Mouse (Mus musculus): Measurements from ENCODE around the gene Fars2.

Fars2 gene

GRCm38 (mm10) chr13:36530852-36531251, 413.6 kb downstream of the Fars2 start:
- no peak for DNase-seq

- no peak for DNase-seq
Measured at GRCm38 (mm10) chr13:36531893-36532292, 414.7 kb downstream of the Fars2 start.

DNA sequence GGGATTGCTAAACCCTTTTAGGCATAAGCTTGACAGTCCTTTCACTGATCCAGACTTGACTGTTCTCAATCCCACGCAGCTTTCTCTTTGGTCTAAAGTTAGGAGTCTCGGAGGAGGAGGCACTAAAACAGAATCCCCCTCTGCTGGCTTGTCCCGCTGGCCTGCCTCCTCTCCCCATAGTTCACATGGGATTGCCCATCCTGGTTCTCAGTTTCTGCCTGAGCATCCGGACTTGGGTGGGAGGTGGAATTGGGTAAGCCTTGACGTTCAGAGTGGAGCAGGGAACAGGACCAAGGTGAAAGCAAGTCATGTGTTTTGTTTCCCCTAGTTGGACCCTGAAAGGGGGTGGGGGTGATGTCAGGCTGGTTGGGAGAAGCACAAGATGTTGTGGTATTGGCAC, 415.9 kb downstream of the Fars2 start:
- DNase-seq = no peak

GRCm38 (mm10) chr13:36533518-36533917, 416.3 kb downstream of the Fars2 start:
- no peak for DNase-seq

DNA sequence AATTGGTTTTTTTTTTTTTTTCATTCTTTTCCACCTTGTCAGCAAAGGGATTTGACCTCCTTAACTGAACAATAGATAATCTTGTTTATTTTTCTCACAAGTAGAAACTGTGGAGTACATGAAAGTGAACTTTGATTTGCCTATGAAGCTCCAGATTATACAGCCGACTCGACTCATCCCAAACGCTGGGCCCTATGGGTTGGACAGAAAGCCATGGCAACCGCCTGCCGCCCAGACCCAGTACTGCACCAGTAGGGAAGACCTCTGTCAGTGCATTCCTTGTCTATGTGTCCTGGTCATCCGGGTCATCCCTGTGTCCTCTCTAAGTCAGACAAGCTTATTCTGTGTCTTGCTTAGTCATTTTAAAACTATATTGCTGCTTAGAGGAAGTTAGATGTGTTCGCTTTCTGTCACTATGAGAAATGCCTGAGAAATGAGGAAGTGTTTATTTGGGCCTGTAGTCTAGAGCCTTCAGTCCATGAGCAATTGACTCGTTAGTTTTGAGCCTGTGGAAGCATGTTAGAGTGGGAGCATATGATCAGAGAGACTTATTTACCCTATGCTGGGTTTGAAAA, 416.8 kb downstream of the Fars2 start:
- peak; percentile 57 to 65 for DNase-seq

DNA sequence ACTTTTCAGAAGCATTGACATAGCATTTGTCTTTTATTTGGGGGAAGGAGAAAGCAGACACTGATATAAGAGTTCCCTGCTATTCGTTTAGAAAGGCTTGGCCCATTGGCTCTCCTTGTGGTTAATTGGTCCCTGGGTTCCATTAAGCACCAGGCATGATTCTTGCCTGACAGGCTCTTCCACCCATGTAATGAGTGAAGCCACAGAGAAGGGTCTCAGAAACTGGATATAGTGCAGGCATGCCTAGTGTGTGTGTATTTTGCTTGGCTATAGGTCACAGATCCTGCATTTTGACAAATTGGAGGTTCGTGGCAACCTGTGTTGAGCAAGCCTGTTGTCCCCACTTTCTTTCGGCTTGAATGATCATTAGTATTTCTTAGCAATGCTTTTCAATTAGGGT, 420.4 kb downstream of the Fars2 start:
- DNase-seq = no peak

DNA sequence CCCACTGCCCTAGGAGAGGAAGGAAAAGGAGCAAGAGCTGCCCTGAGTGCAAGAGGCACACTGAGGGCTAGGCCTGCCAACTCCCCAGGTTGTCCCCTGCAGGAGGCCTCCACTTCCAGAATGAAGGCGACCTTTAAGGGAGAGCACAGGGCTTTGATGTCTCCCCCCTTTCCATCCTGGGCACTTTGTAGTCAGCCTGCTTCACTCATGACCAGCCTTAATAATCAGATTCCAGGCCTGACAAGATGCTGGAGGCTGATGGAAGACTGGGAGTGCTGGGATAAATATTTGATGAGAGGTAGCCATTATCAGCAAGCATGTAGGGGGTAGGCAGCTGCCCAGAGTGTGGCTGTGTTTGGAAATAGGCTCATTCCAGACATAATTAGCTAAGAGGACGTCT, 421.2 kb downstream of the Fars2 start:
- DNase-seq = no peak

- DNase-seq = no peak
Measured at GRCm38 (mm10) chr13:36540231-36540630, 423.0 kb downstream of the Fars2 start.

DNA sequence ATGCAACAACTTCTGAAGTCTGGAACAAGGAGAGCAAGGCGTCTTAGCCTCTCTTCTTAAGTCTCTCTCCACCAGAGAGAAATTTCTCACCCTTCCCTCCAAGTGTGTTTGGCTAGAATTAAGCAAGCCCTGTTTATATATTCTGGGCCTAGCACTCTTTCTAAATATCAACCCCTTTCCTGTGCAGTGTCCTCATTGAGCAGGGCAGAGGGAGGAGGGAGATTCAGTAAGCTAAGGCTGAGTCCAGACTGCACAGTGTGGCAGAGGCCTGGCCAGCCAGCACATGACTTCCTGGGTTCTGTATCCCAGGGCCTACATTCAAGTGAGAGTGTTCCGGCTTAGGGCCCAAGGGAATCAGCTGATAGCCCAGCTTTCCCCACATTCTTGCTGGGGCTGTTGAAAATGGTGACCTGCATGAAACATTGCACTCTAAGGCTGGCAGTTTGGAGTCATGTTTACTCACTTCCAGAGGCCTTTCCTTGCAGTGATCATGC, 424.1 kb downstream of the Fars2 start:
- DNase-seq = no peak

DNA sequence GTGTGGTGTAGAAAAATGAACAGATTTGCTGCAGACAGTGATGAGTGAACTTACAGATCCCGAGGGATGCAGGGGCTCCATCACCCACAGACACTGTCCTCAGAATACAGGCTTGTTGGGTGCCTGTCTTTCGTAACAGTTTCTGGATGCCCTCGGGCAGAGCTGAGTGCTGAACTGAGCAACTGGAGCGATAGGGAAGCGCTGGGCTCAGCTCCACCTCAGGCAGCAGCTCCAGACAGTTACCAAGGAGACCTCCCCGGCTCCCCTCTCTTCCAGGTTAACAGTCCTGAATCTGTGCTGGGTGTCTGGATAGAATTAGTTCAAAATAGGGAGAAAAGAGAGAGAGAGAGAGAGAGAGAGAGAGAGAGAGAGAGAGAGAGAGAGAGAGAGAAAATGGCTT, 433.5 kb downstream of the Fars2 start:
- no peak for DNase-seq

GRCm38 (mm10) chr13:36552522-36553246, 435.5 kb downstream of the Fars2 start:
- no peak for DNase-seq

DNA sequence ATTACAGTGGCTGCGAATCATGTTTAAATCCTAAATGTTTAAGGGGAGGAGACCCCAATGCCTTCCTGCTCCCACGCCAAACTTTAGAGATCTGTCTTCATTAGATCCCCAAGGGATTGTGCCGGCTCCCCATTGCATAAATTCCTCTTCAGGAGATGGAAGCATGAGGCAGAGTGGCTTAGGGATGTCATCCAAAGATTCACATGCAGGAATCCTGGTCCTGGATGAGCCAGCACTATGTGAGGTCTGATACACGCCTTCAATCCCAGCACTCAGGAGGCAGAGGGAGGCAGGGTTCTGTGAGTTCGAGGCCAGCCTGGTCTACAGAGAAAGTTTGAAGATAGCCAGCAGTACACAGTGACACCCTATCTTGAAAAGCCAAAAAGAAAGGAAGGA, 436.0 kb downstream of the Fars2 start:
- no peak for DNase-seq

DNA sequence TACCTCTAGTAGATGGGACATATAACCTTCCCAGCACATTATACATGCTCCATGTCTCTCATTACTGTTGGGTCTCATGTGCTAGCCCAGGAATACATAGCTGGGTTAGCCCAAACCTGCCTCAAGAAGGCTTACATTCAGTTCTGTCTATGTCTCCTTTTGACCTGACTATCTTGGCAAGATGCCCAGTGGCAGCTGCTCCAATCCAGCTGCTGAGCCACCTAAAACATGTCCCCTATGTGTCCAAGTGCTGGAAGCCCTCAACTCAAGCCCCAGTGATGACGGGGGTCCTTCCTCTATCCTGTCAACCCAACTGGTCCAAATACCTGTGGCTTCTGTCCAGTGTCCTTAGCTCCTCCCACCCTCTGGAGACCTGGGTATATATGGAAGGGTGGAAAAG, 437.5 kb downstream of the Fars2 start:
- DNase-seq = peak in 1 of 2 experiments; percentile 20

GRCm38 (mm10) chr13:36562447-36563441, 445.5 kb downstream of the Fars2 start:
- DNase-seq = no peak

GRCm38 (mm10) chr13:36564764-36565315, 447.6 kb downstream of the Fars2 start:
- no peak for DNase-seq

DNA sequence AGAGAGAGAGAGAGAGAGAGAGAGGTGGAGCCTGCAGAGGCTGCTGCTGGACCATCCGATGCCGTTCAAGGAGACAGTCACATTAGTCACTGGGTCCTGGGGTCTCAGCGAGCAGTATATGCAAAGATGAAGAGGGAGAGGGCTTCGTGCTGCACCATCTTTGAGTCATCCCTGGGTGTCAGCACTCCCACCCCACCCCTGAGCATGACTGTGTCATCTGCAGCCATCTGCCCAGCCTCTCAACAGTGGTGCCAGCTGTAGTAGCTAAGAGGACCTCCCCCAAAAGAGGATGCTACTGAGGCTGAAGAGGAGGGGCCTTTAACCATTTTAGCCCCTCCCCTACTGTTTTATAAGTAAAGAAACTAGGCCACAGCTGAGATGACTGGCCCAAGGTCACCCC, 459.6 kb downstream of the Fars2 start:
- no peak for DNase-seq

GRCm38 (mm10) chr13:36577916-36578568, 460.8 kb downstream of the Fars2 start:
- no peak for DNase-seq

DNA sequence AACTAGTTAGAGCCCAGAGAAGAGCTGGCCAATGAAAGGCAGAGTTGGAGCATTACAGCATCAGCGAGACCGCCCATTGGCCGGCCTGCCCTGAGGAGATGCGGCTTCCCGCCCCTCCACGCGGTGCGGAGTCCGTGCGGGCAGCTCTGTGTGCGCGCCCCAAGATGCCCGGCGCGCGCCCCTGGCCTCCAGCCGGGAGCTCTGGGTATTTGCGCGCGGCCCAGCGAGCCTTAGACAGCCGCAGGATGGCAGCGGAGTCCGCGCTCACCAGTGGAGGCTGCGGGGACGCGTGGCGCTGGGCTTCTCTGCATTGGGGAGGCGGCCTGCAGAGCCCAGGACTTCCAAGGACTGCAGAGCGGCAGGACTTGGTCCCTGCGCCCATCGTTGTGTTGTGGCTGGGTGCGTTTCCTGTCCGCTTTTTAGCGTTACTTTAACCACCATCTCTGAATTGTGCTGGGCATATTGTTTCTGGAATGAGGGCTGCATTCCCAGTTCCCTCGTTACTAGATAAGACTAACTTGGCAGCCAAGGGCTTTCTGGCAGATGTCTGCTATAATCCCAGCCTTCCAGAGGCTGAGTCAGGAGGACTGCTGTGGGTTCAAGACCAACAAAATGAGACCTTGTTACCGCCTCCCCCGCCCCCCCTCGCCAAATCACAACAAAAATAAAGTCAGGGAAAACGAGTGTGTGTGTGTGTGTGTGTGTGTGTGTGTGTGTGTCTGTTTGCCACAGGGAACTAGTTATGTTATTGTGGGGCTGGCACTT, 461.5 kb downstream of the Fars2 start:
- DNase-seq = peak; percentile 64 to 81

- no peak for DNase-seq
Measured at GRCm38 (mm10) chr13:36582406-36583070, 465.3 kb downstream of the Fars2 start.

DNA sequence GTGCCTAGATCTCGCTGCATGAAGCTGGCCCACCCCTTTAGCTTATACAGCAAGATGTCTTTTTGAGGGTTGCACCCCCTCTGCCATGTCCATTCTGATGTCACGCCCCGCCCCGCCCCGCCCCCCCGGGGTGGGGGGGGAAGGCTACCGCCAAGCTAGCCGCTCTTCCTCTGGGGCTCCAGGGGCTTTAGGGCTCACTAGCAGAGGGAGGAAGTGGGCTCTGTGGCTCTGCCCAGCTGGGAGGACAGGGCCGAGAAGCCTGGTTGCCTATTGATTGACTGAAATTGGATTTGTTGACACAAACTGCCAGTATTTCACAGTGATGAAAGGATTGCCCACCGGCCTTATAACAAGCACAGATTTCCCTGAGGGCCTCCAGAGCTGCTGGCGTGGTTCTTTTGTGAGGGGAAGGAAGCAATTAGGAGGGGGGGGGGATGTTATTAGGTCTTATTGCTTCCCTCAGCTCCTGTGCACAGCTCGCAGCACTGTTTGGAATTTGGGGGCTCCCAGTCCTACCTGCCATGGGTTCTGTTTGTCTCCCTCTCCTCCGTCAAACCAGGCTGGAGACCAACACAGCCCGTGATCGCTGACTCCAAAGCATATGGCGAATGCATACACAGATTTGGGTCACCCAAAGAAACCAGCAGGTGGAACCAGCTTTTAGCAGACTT, 466.4 kb downstream of the Fars2 start:
- DNase-seq = no peak

- no peak for DNase-seq
Measured at GRCm38 (mm10) chr13:36584197-36584596, 467.0 kb downstream of the Fars2 start.

Data from kidney, postnatal 36 days (tissue).